Mouse (Mus musculus): ENCODE measurements at regions not wholly inside any gene's neighbourhood (a gene's known extent, or its start where the extent isn't known, plus 50 kb on each side); places are given as distances from the start of the nearest gene placed in this dataset.
"Not testable (repeated sequence)": the region's sequence is repeated elsewhere in the genome, so short reads cannot be mapped to it uniquely, and the experiment has no call there.

DNA sequence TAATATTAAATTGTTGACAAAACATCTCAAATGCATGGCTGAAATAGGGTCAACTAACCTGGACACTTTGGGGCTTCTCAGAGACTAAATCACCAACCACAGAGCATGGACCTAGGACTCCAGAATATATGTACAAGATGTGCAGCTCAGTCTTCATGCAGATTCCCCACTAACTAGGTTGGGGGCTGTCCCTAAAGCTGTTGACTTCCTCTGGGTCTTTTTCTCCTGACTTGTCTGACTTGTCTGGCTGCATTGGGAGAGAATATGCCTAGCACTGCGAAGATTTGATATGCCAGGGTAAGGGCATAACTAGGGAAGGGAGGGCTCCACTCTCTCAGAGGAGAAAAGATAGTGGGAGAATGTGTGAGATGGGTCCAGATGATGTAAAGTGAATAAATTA is 681.9 kb upstream of the Zfp386 start:
- TF ChIP-seq POLR2A (IDR thresholded peaks at IDR 0.05; ENCODE audit: control insufficient read depth in 1 of 2, insufficient read depth in 1 of 2, low read depth in 1 of 2, low read length in 2 of 2, poor library complexity in 1 of 2); CHD2 (IDR thresholded peaks at IDR 0.05; ENCODE audit: low read length); MXI1 (IDR thresholded peaks at IDR 0.05; ENCODE audit: low read depth, low read length); TAL1 (IDR thresholded peaks at IDR 0.05; ENCODE audit: low read length); KAT2A (conservative IDR thresholded peaks at IDR 0.05; ENCODE audit: low read depth, low read length); ZMIZ1 (IDR thresholded peaks at IDR 0.05; ENCODE audit: low read depth, low read length); NRF1 (IDR thresholded peaks at IDR 0.05; ENCODE audit: insufficient read depth, low read depth, low read length, poor library complexity, severe bottlenecking); MAX (IDR thresholded peaks at IDR 0.05; ENCODE audit: low read length); POLR2AphosphoS2 (IDR thresholded peaks at IDR 0.05; ENCODE audit: low read length): not testable (repeated sequence)

All from MEL (cell line).